Mouse (Mus musculus): ENCODE data around the gene Sltm.

DNA sequence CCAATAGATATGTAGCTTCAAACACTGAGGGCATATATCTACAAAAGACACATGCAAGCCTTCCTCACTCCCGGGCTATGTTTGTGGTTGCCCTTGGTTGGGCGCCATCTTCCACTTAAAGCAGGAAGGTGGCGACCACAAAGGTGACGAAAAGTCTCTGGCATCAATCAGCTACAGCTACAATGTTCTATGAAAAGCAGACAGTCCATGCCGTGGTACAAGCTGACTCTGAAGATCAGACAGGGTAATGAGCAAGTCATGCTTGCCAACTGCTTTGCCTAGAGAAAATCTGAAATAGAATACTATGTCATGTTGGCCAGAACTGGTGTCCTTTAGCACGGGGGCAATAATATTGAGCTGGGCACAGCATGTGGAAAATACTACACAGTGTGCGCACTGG lies 18.2 kb upstream of the Sltm start:
- TF ChIP-seq CTCF (IDR thresholded peaks at IDR 0.05; ENCODE audit: extremely low read depth, insufficient read depth, low read length) (no peak), POLR2A (IDR thresholded peaks at IDR 0.05; ENCODE audit: extremely low read depth, insufficient read depth, low read length) (no peak)

All from cortical plate, adult 2 months (tissue).